Mouse (Mus musculus) liver, adult 2 months (tissue): ENCODE data around the gene Plrg1. TPM values are rescaled to one million over a fixed set of nuclear protein-coding genes. Genes with fewer than 3 reads are reported as not detected.

Experiments used
- DNase-seq: peaks from one replicate; pipeline ENCODE4 v3.0.0-alpha.2; 2011; ENCODE audit warnings: low read depth, low spot score; ENCODE audit errors: extremely low read depth
- H3K27ac ChIP-seq: fragments of 200-500 bp; replicated peaks from 2 replicates; pipeline ENCODE4 v1.5.1; 2012; ENCODE audit warnings: low read depth, mild to moderate bottlenecking, control low read depth, inconsistent platforms, low read length; ENCODE audit not compliant: insufficient read depth
- H3K27me3 ChIP-seq: fragments of 200-500 bp; 2 replicates; pipeline ENCODE4 v1.6.1; 2012; ENCODE audit warnings: mild to moderate bottlenecking, moderate library complexity, low read length, inconsistent platforms; ENCODE audit not compliant: control insufficient read depth, insufficient read depth
- H3K36me3 ChIP-seq: fragments of 200-500 bp; 2 replicates; pipeline ENCODE4 v1.6.1; 2012; ENCODE audit warnings: low read length, inconsistent platforms; ENCODE audit not compliant: control insufficient read depth, insufficient read depth
- H3K4me1 ChIP-seq: fragments of 200-500 bp; 2 replicates; pipeline ENCODE4 v1.6.1; 2011; ENCODE audit warnings: low read length; ENCODE audit not compliant: control insufficient read depth, insufficient read depth
- H3K4me3 ChIP-seq: fragments of 200-500 bp; 2 replicates; pipeline ENCODE4 v1.5.1; 2011; ENCODE audit warnings: low read depth, mild to moderate bottlenecking, control low read depth, low read length, moderate library complexity; ENCODE audit not compliant: insufficient read depth
- H3K79me2 ChIP-seq: fragments of 200-500 bp; 2 replicates; pipeline ENCODE4 v1.6.1; 2012; ENCODE audit warnings: inconsistent platforms, mild to moderate bottlenecking, low read length, moderate library complexity; ENCODE audit not compliant: control insufficient read depth, insufficient read depth
- H3K9ac ChIP-seq: fragments of 200-500 bp; 2 replicates; pipeline ENCODE4 v1.6.1; 2012; ENCODE audit warnings: low read depth, mild to moderate bottlenecking, control low read depth, inconsistent platforms, low read length
- CTCF ChIP-seq: fragments of 200-500 bp; IDR thresholded peaks from 2 replicates; pipeline ENCODE4 v1.5.1; 2011; ENCODE audit warnings: low read depth, low read length, control low read depth
- POLR2A ChIP-seq: fragments of 200-500 bp; IDR thresholded peaks from 2 replicates; pipeline ENCODE4 v1.6.1; 2011; ENCODE audit warnings: low read length, control low read depth; ENCODE audit not compliant: insufficient read depth; ENCODE audit errors: extremely low read depth
- WGBS: fragments of 180-500 bp; shearing (Covaris S2); methylation state at CpG from one replicate; pipeline ENCODE4 v1.1.7; 2018; 5-methylcytosine and 5-hydroxymethylcytosine counted together
- polyA plus RNA-seq: library from polyadenylated mRNA; depleted of rRNA; stranded (reverse); fragments of >200 nt; gene quantifications from 2 replicates; pipeline ENCODE4 v1.2.3, GENCODE M21; 2012; rRNA removed
- total RNA-seq: library from RNA; depleted of rRNA; stranded (reverse); fragments of >200 nt; gene quantifications from 2 replicates; pipeline ENCODE4 v1.2.3, GENCODE M21; 2014; rRNA removed

Plrg1 gene
- total and polyA plus RNA-seq, 2 experiments, result 21.8 to 34.1 TPM

DNA sequence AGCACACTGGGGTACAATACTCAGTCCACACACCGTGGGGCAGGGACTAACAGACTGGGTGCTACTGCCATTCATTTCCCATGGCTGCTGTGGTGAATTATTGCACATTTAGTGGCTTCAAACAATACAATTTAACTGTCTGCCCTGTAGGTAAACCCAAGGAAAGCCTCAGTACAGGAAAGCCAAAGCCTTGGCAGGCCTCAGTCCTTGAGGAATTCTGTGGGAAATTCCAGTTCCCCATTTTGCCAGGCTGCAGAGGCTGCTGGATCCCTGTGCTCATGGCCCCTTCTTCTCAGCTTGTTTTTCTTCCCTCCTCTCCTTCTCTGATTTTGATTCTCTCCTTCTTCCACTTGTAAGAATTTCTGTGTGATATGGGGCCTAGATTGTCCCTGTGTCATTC is 59.6 kb downstream of the Plrg1 start:
- H3K27ac ChIP-seq, result no peak overlapping the region
- no peaks in the 10 kb centered on the region for H3K36me3 ChIP-seq
- 30% methylated on average over 1 of the region's 1 CpGs for WGBS
- no peak for TF ChIP-seq POLR2A
- TF ChIP-seq CTCF, result no peak
- no peak overlapping the region for H3K4me3 ChIP-seq
- no peak overlapping the region for H3K9ac ChIP-seq
- H3K79me2 ChIP-seq, result no peaks in the 10 kb centered on the region
- no peaks in the 10 kb centered on the region for H3K27me3 ChIP-seq
- H3K4me1 ChIP-seq, result no peaks in the 10 kb centered on the region
- no peak for DNase-seq

- Histone ChIP-seq H3K9ac (no peak overlapping the region), H3K27ac (no peak overlapping the region), H3K36me3 (no peaks in the 10 kb centered on the region), H3K4me3 (no peak overlapping the region), H3K4me1 (no peaks in the 10 kb centered on the region), H3K27me3 (no peaks in the 10 kb centered on the region), H3K79me2 (no peaks in the 10 kb centered on the region)
- 76% methylated on average over 10 of the region's 10 CpGs for WGBS
- DNase-seq, result no peak
- no peak for TF ChIP-seq CTCF
These were observed 62.3 kb downstream of the Plrg1 start for GRCm38 (mm10) chr3:83117592-83117991.

Other genes with a start within 250 kb of the Plrg1 start
- 0.13 and 0.28 TPM in 2 replicates for gene Rbm46, start 179.0 kb upstream of the Plrg1 start, total RNA-seq
- not detected in 2 replicates for gene Rbm46, start 179.0 kb upstream of the Plrg1 start, polyA plus RNA-seq
- gene Lrat, start 151.5 kb upstream of the Plrg1 start, total RNA-seq, result 12.4 and 17.9 TPM in 2 replicates
- 3.4 and 8.0 TPM in 2 replicates for gene Lrat, start 151.5 kb upstream of the Plrg1 start, polyA plus RNA-seq
- gene Fgg, start 47.8 kb upstream of the Plrg1 start, total RNA-seq, result 3,843 and 4,358 TPM in 2 replicates
- gene Fgg, start 47.8 kb upstream of the Plrg1 start, polyA plus RNA-seq, result 2,564 and 2,816 TPM in 2 replicates
- 3,320 and 3,369 TPM in 2 replicates for gene Fga, start 29.4 kb upstream of the Plrg1 start, total RNA-seq
- 877 and 984 TPM in 2 replicates for gene Fga, start 29.4 kb upstream of the Plrg1 start, polyA plus RNA-seq
- 2,420 and 2,798 TPM in 2 replicates for gene Fgb, start 5.7 kb upstream of the Plrg1 start, total RNA-seq
- 918 and 923 TPM in 2 replicates for gene Fgb, start 5.7 kb upstream of the Plrg1 start, polyA plus RNA-seq
- gene Dchs2, start 72.4 kb downstream of the Plrg1 start, total RNA-seq, result 0.09 and 0.13 TPM in 2 replicates
- 0.01 TPM in 2 replicates for gene Dchs2, start 72.4 kb downstream of the Plrg1 start, polyA plus RNA-seq